12 mouse cellular contexts compared by ENCODE assay signal in genomic region chr12:112195019-112195418, GRCm38 (mm10). TPM values are rescaled to one million over a fixed set of nuclear protein-coding genes. Genes with fewer than 3 reads are reported as not detected.
A peak's percentile ranks its signal among the peaks of the same experiment; 100 is the strongest.
DNase-seq lines count a peak whose midpoint lies in the region; ATAC-seq lines count a peak whose summit lies in the region.
"Had no signal": no experiment of that assay in that cellular context is flagged by ENCODE, and none has a peak within 500 bp of the region (broad histone marks: within the 10 kb centered on the region; RNA-seq: fewer than 3 reads in every experiment).

No protein-coding gene starts in this region.

- WGBS in kidney, embryonic 16.5 days: 10% methylated on average over 13 of the region's 13 CpGs
- WGBS in forebrain, embryonic 10.5 days: 7% methylated on average over 13 of the region's 13 CpGs
- WGBS in intestine, embryonic 14.5 days: 7% methylated on average over 13 of the region's 13 CpGs
- WGBS in neural tube, embryonic 12.5 days: 2% methylated on average over 13 of the region's 13 CpGs

- peaks cover 23% of the 10 kb centered on the region for H3K27me3 ChIP-seq in kidney, embryonic 16.5 days (ENCODE audit: insufficient read depth, low read length)
- H3K27me3 ChIP-seq in forebrain, embryonic 10.5 days (ENCODE audit: poor library complexity, severe bottlenecking): peaks cover 46% of the 10 kb centered on the region
- no peaks in the 10 kb centered on the region for H3K27me3 ChIP-seq in intestine, embryonic 14.5 days (replicated peaks; ENCODE audit: control insufficient read depth, insufficient read depth, low read length)
- peaks cover 5% of the 10 kb centered on the region for H3K27me3 ChIP-seq in neural tube, embryonic 12.5 days (replicated peaks)
- H3K27me3 ChIP-seq: liver, embryonic 15.5 days had no signal

- 0 out of 2 replicates have a peak overlapping the region, but pooled peaks have one; percentile 10 for H3K4me2 ChIP-seq in kidney, embryonic 16.5 days (replicated peaks; ENCODE audit: low read depth, low read length)
- H3K4me2 ChIP-seq in intestine, embryonic 14.5 days (ENCODE audit: low read length): peak overlapping the region; percentile 42
- peak overlapping the region; percentile 47 for H3K4me2 ChIP-seq in neural tube, embryonic 12.5 days (replicated peaks)
- H3K4me2 ChIP-seq: liver, embryonic 15.5 days had no signal

- no peaks in the 10 kb centered on the region for H3K9me3 ChIP-seq in kidney, embryonic 16.5 days (ENCODE audit: low read length)
- H3K9me3 ChIP-seq in forebrain, embryonic 10.5 days: no peaks in the 10 kb centered on the region
- H3K9me3 ChIP-seq in intestine, embryonic 14.5 days (ENCODE audit: control insufficient read depth, low read length): no peaks in the 10 kb centered on the region
- no peaks in the 10 kb centered on the region for H3K9me3 ChIP-seq in neural tube, embryonic 12.5 days
- H3K9me3 ChIP-seq: liver, embryonic 15.5 days had no signal

- H3K36me3 ChIP-seq in kidney, embryonic 16.5 days (ENCODE audit: insufficient read depth, low read length): no peaks in the 10 kb centered on the region
- no peaks in the 10 kb centered on the region for H3K36me3 ChIP-seq in forebrain, embryonic 10.5 days (replicated peaks)
- no peaks in the 10 kb centered on the region for H3K36me3 ChIP-seq in intestine, embryonic 14.5 days (ENCODE audit: control insufficient read depth, insufficient read depth, low read length)
- H3K36me3 ChIP-seq in neural tube, embryonic 12.5 days: no peaks in the 10 kb centered on the region
- H3K36me3 ChIP-seq: liver, embryonic 15.5 days had no signal

- no peak overlapping the region for H3K4me3 ChIP-seq in kidney, embryonic 16.5 days (ENCODE audit: low read length)
- H3K4me3 ChIP-seq in forebrain, embryonic 10.5 days: peak overlapping the region; percentile 28
- no peak overlapping the region for H3K4me3 ChIP-seq in intestine, embryonic 14.5 days (ENCODE audit: low read depth, low read length)
- no peak overlapping the region for H3K4me3 ChIP-seq in neural tube, embryonic 12.5 days
- H3K4me3 ChIP-seq: liver, embryonic 15.5 days had no signal

- no peak overlapping the region for H3K9ac ChIP-seq in kidney, embryonic 16.5 days (replicated peaks; ENCODE audit: low read length)
- H3K9ac ChIP-seq in intestine, embryonic 14.5 days (ENCODE audit: low read length): no peak overlapping the region
- 0 out of 2 replicates have a peak overlapping the region, but pooled peaks have one; percentile 6 for H3K9ac ChIP-seq in neural tube, embryonic 12.5 days
- H3K9ac ChIP-seq: liver, embryonic 15.5 days had no signal

- H3K4me1 ChIP-seq in kidney, embryonic 16.5 days (ENCODE audit: insufficient read depth, low read length): peaks cover 5% of the 10 kb centered on the region; the same call in 1 of the 2 replicates
- H3K4me1 ChIP-seq in forebrain, embryonic 10.5 days: peaks cover 47% of the 10 kb centered on the region
- peaks cover 6% of the 10 kb centered on the region; the same call in 1 of the 2 replicates for H3K4me1 ChIP-seq in intestine, embryonic 14.5 days (replicated peaks; ENCODE audit: control insufficient read depth, insufficient read depth, low read length)
- H3K4me1 ChIP-seq in neural tube, embryonic 12.5 days: peaks cover 27% of the 10 kb centered on the region
- H3K4me1 ChIP-seq: liver, embryonic 15.5 days had no signal

- ATAC-seq in kidney, embryonic 16.5 days (ENCODE audit: low FRiP score, low TSS enrichment): no peak
- ATAC-seq in intestine, embryonic 14.5 days (replicated peaks; ENCODE audit: low FRiP score, low TSS enrichment, low read depth): no peak
- ATAC-seq in neural tube, embryonic 12.5 days (ENCODE audit: low FRiP score, low read depth): no peak
- ATAC-seq in monocyte, adult 5-6 weeks (replicated peaks; ENCODE audit: insufficient number of reproducible peaks, low FRiP score, low TSS enrichment, poor library complexity, severe bottlenecking): no peak

- no peak overlapping the region for H3K27ac ChIP-seq in kidney, embryonic 16.5 days (ENCODE audit: low read length)
- peak overlapping the region; percentile 65 for H3K27ac ChIP-seq in forebrain, embryonic 10.5 days
- no peak overlapping the region for H3K27ac ChIP-seq in intestine, embryonic 14.5 days (ENCODE audit: low read depth)
- H3K27ac ChIP-seq in neural tube, embryonic 12.5 days: no peak overlapping the region
- H3K27ac ChIP-seq: liver, embryonic 15.5 days had no signal

- no peak for DNase-seq in kidney, postnatal 14 days
- DNase-seq in forebrain, embryonic 10.5 days (ENCODE audit: extremely low spot score, low spot score): no peak
- no peak for DNase-seq in intestine, embryonic 14.5 days (ENCODE audit: low spot score)
- DNase-seq in cerebellum, postnatal 4 days (ENCODE audit: low spot score in 2 of 2): no peak
- no peak for DNase-seq in cerebellum, postnatal 36 days
- DNase-seq: adrenal gland, postnatal 14 days; cerebellum, adult 9-11 months had no signal

RNA-seq across cellular contexts. Expression of gene Kif26a, which starts 49.0 kb away (rescaled TPM):
- polyA plus RNA-seq in kidney, embryonic 16.5 days (2015; fragmentation: Nextera tagmentation; extraction: Ambion mirVana): 3.8 and 4.4 TPM in 2 replicates
- 3.8 and 4.4 TPM in 2 replicates for polyA plus RNA-seq in forebrain, embryonic 10.5 days (2016; fragmentation: Nextera tagmentation; extraction: Ambion mirVana)
- 2.6 and 3.6 TPM in 2 replicates for polyA plus RNA-seq in intestine, embryonic 14.5 days (2014; fragmentation: Nextera tagmentation; extraction: Ambion mirVana)
- 5.2 and 6.0 TPM in 2 replicates for polyA plus RNA-seq in neural tube, embryonic 12.5 days (2016; fragmentation: Nextera tagmentation; extraction: Ambion mirVana)
- not detected in 3 replicates for total RNA-seq in monocyte, adult 5-6 weeks (2017)
- total RNA-seq: CH12.LX had no signal
